Mouse (Mus musculus) liver (tissue): Measurements from ENCODE around the gene Lrfn2.

Source experiments
- DNase-seq: peaks from one replicate; pipeline ENCODE4 v3.0.0-alpha.2; 2020; ENCODE audit warnings: mixed read lengths

Gene Lrfn2

GRCm38 (mm10) chr17:48968304-48968703, 36.1 kb downstream of the Lrfn2 start:
- DNase-seq: no peak

- DNase-seq: no peak
These were observed 39.1 kb downstream of the Lrfn2 start for GRCm38 (mm10) chr17:48971296-48971695.

- DNase-seq: no peak
These were observed 40.7 kb downstream of the Lrfn2 start for GRCm38 (mm10) chr17:48972866-48973265.

- no peak for DNase-seq
These were observed 41.2 kb downstream of the Lrfn2 start for GRCm38 (mm10) chr17:48973394-48973793.

GRCm38 (mm10) chr17:48975055-48975454, 42.9 kb downstream of the Lrfn2 start:
- DNase-seq: no peak

- no peak for DNase-seq
These were observed 44.4 kb downstream of the Lrfn2 start for GRCm38 (mm10) chr17:48976611-48977022.

GRCm38 (mm10) chr17:48995256-48995993, 63.2 kb downstream of the Lrfn2 start:
- DNase-seq: no peak

- no peak for DNase-seq
These were observed 67.5 kb downstream of the Lrfn2 start for GRCm38 (mm10) chr17:48999463-49000227.

GRCm38 (mm10) chr17:49009384-49010073, 77.3 kb downstream of the Lrfn2 start:
- DNase-seq: no peak

GRCm38 (mm10) chr17:49013876-49014600, 81.9 kb downstream of the Lrfn2 start:
- no peak for DNase-seq

GRCm38 (mm10) chr17:49015368-49015767, 83.2 kb downstream of the Lrfn2 start:
- DNase-seq: no peak

- no peak for DNase-seq
These were observed 84.0 kb downstream of the Lrfn2 start for GRCm38 (mm10) chr17:49016229-49016628.

GRCm38 (mm10) chr17:49017438-49018415, 85.5 kb downstream of the Lrfn2 start:
- DNase-seq: no peak

- no peak for DNase-seq
These were observed 86.8 kb downstream of the Lrfn2 start for GRCm38 (mm10) chr17:49018774-49019488.

GRCm38 (mm10) chr17:49029556-49030268, 97.5 kb downstream of the Lrfn2 start:
- DNase-seq: peak; percentile 69

- DNase-seq: no peak
These were observed 98.1 kb downstream of the Lrfn2 start for GRCm38 (mm10) chr17:49030269-49030615.

GRCm38 (mm10) chr17:49030841-49031240, 98.7 kb downstream of the Lrfn2 start:
- DNase-seq: no peak

- DNase-seq: no peak
These were observed 99.6 kb downstream of the Lrfn2 start for GRCm38 (mm10) chr17:49031790-49032189.

- DNase-seq: no peak
These were observed 101.1 kb downstream of the Lrfn2 start for GRCm38 (mm10) chr17:49033276-49033675.

- DNase-seq: no peak
These were observed 101.6 kb downstream of the Lrfn2 start for GRCm38 (mm10) chr17:49033686-49034250.
